Mouse (Mus musculus): ENCODE data around the gene Sfxn4. TPM values are rescaled to one million over a fixed set of nuclear protein-coding genes. Genes with fewer than 3 reads are reported as not detected.

Gene Sfxn4
- 10.1 TPM for polyA plus RNA-seq (2015; fragmentation: Illumina TruSeq; extraction: RNeasy Lipid Tissue Mini Kit (QIAGEN cat#74804); ENCODE audit: insufficient read depth, low replicate concordance)

GRCm38 (mm10) chr19:60860868-60861700 lies at the start of gene Sfxn4:
Gene Sfxn4, minus strand, starts transcription at chr19:60861479.

GRCm38 (mm10) chr19:60889714-60890315 lies 28.5 kb upstream of the Sfxn4 start, which contains the start of gene Grk5:
Gene Grk5, plus strand, starts transcription at chr19:60889749.

GRCm38 (mm10) chr19:60874064-60874694 lies 12.9 kb upstream of the Sfxn4 start, which contains the start of gene Prdx3:
Gene Prdx3, minus strand, starts transcription at chr19:60874556.

GRCm38 (mm10) chr19:60811098-60812035 lies 49.9 kb downstream of the Sfxn4 start, which contains the start of gene Fam45a:
Gene Fam45a, plus strand, starts transcription at chr19:60811585.

GRCm38 (mm10) chr19:60790551-60791161 lies 70.6 kb downstream of the Sfxn4 start, which contains the start of gene Eif3a:
Gene Eif3a, minus strand, starts transcription at chr19:60790658.

Other genes with a start within 250 kb of the Sfxn4 start
- 3.8 TPM for gene Nanos1, start 105.5 kb downstream of the Sfxn4 start, polyA plus RNA-seq (2015; fragmentation: Illumina TruSeq; extraction: RNeasy Lipid Tissue Mini Kit (QIAGEN cat#74804); ENCODE audit: insufficient read depth, low replicate concordance)
- gene Eif3a, start 70.8 kb downstream of the Sfxn4 start, polyA plus RNA-seq (2015; fragmentation: Illumina TruSeq; extraction: RNeasy Lipid Tissue Mini Kit (QIAGEN cat#74804); ENCODE audit: insufficient read depth, low replicate concordance): 227 TPM
- gene Fam45a, start 49.9 kb downstream of the Sfxn4 start, polyA plus RNA-seq (2015; fragmentation: Illumina TruSeq; extraction: RNeasy Lipid Tissue Mini Kit (QIAGEN cat#74804); ENCODE audit: insufficient read depth, low replicate concordance): 49.2 TPM
- gene Prdx3, start 13.1 kb upstream of the Sfxn4 start, polyA plus RNA-seq (2015; fragmentation: Illumina TruSeq; extraction: RNeasy Lipid Tissue Mini Kit (QIAGEN cat#74804); ENCODE audit: insufficient read depth, low replicate concordance): 103 TPM
- 19.7 TPM for gene Grk5, start 28.3 kb upstream of the Sfxn4 start, polyA plus RNA-seq (2015; fragmentation: Illumina TruSeq; extraction: RNeasy Lipid Tissue Mini Kit (QIAGEN cat#74804); ENCODE audit: insufficient read depth, low replicate concordance)

Measured in spleen, adult 10 weeks (tissue).